Mouse (Mus musculus): Measurements from ENCODE around the gene Lrrd1.
"Not testable (repeated sequence)": the region's sequence is repeated elsewhere in the genome, so short reads cannot be mapped to it uniquely, and the experiment has no call there.

Lrrd1 gene

DNA sequence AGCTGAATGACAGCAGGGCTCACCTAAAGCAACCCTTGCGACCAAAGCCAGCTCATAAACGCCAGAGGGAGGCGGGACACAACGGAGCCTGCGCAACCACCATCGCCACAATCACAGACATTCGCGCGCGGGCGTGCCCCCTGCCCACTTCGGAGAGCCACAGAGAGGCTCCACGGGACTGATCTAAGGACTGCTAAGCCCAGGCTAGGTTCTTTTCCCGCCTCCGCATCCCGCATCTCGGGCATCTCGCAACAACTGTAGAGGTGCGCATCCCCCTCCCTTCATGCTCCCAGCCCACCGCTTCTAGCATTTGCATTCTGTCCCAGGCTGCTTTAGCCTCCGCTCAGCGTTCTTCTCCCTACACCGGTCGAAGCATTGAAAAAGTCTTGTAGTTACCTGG lies at the start of gene Lrrd1:
Lrrd1 (plus strand) TSS at position 148 of the 400 bp plus-strand sequence.
- no peak for DNase-seq (ENCODE audit: low spot score in 2 of 2)

DNA sequence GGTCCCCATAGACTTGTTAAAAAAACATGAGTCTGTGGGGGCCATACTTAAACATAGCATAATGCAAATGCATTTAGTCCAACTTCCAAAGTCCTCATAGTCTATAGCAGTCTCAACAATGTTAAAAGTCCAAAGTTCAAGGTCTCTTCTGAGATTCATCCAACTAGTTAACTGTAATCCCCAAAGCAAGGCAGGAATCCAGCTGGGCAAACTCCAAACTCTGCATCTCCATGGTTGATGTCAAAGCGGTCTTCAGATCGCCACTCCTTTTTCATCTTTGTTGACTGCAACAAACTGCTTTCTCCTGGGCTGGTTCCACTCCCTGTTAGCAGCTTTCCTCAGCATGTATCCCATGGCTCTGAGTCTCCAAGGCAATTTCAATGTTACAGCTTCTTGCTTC lies 47.9 kb upstream of the Lrrd1 start:
- not testable (repeated sequence) for DNase-seq (ENCODE audit: low spot score in 2 of 2)

DNA sequence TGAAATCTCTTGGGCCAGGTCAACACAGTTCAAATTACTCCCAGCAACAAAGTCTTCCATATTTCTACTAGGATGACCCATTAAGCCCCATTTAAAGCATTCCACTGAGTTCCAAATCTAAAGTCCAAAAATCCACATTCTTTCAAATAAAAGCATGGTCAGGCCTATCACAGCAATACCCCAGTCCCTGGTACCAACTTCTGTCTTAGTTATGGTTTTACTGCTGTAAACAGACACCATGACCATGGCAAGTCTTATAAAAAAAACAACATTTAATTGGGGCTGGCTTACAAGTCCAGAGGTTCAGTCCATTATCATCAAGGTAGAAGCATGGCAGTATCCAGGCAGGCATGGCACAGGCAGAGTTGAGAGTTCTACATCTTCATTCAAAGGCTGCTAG lies 46.3 kb upstream of the Lrrd1 start:
- not testable (repeated sequence) for DNase-seq (ENCODE audit: low spot score in 2 of 2)

DNA sequence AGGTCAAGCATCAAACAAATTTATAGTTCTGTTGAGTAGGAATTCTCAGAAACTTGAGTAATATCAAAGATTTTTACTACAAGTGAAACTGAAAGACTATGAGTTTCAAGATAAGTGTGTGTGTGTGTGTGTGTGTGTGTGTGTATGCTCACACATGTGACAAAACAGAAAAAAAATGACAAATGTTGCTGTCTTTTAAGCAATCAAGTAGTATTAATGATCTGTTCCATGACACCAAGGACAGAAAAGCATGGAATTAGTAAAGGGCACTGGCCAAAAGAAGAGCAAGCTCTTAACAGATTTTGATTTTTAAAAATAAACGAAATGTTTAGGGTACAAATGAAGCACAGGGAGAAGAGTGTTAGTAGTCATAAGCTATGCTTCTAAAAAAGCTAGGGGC lies 44.9 kb upstream of the Lrrd1 start:
- DNase-seq (ENCODE audit: low spot score in 2 of 2), result no peak

DNA sequence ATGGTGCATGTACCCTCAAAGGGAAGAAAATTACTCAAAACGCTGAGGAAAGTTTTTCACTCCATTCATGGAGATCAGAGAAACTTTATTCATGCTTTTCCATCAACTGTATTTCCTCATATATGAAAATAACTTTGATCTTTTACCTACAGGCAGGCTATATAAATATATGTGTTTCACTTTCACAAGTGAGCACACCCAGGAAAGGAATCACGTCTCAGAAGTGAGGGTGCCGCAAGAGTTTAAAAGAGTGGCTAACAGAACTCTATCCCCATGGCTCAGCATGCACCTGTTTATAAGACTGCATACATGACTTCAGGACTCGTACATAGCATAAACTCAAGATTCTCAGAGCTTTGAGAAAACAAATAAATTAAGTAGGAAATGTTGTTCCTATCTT lies 44.1 kb upstream of the Lrrd1 start:
- no peak for DNase-seq (ENCODE audit: low spot score in 2 of 2)

DNA sequence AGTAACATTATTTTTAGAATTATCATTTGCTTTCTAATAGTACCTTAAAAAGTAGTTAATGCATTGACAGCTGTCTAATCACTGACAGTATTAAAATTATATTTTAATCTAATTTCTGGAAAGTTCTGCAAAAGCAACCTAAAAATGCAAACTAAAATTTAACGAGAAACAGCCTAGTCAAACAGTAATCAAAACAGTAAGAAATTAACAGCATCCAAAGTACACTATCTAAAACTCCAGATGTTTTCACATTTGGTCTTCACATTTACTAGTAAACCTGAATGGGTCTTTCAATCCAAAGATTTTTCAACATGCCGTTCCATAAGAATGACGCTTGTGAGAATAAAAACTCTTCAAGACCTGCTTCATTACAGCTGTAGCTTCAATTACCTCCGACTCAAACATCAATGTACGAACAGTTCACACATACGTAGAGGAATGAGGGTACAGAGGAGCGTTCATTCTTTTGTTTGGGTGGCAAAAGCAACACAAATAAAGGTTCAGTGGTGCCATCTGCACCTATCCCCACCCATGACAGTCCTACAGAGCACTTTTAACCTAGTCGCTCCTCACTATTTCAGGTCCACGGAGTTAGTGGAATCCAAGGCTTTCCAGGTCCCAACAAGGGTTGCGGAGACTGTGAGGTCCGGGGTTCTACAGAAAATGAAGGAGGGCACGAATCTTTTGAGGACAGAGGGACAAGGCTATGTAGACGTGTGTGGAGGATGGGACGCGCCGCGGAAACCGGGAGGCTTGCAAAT lies 43.1 kb upstream of the Lrrd1 start:
- peak in 1 of 2 experiments; percentile 29 for DNase-seq (ENCODE audit: low spot score in 2 of 2)

DNA sequence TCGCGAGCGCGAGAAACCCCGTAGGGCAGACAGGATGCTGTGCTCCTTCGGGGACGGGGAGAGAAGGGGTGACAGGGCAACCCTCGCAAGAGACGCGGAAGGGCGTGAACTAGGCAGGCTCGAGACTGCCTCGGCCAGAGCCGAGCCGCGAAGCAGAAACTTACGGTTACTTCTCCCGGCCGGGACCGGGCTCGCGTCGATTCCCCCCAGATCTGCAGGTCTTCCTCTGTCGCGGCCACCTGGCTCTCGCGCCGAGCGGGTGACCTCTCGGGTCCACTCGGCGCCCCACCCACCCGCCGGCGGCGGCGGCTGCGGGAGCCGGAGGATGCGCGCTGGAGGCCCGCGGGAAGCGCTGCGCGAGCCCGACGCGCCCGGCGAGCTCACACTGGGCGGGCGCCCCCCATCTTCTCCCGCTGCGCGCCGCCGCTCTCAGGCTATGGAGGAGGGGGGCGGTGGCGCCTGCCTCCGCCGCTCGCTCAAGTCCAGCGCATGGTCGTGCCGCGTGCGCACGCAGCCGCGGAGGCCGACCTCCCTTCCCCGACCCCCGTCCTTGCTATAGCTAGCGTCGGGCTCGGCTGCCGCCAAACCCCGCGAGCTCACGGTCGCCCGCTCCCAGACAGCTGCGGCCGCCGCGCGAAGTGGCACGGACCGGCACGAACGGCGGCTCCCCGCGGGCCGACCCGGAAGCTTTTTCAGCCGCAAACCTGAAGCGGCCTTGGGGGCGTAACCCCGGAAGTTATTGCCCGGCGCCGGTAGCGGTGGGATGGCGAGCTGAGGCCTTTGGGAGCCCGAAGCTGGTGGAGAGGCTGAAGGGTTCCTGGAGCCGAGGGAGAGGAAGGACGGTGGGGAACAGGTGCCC lies 42.3 kb upstream of the Lrrd1 start, which contains the start of the genes Ankib1 and Krit1:
Ankib1 (minus strand) TSS at position 493 of the 859 bp plus-strand sequence.
Krit1 (plus strand) TSS at position 752 of the 859 bp plus-strand sequence.
- peak; percentile 63 to 90 for DNase-seq (ENCODE audit: low spot score in 2 of 2)

DNA sequence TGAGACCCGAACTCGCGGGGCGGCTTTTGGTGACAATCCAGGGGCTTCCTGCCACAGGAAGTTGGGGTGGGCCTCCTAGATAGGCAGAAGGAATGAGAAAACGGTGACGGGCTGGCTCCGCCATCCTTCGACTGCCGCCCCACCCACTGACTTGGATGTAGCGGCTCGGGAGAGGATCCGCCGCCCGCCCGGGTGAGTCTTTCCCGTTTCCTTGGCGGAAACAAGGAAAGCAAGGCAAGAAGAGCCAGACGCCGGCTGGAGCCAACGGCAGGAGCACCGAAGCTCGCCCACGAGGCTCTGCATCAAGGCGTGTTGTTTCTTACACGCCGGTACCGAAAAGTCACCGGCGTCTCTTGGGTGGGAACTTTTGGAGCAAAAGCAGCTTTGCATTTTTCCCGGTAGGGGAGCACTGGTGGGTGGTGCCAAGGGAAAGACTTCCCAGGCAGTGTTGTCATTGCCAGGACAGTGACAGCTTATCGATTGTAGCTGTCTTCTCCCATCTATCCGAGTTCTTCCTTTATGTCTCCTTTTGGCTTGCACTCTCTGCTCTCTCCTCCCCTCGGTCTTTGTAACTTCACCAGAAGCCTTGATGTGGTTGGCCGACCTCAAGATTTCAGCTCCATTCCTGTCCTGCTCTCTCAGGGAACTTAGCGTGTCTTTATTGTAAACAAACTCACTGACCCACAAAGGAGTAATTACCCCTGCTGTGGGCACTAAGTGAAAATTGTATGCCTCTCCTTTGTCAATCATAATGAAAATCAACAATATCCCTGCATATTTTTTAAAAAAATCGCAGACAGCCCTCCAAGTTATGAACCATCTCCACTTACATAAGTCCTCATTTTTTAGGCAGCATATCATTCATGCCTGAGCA lies 41.4 kb upstream of the Lrrd1 start:
- no peak for DNase-seq (ENCODE audit: low spot score in 2 of 2)

DNA sequence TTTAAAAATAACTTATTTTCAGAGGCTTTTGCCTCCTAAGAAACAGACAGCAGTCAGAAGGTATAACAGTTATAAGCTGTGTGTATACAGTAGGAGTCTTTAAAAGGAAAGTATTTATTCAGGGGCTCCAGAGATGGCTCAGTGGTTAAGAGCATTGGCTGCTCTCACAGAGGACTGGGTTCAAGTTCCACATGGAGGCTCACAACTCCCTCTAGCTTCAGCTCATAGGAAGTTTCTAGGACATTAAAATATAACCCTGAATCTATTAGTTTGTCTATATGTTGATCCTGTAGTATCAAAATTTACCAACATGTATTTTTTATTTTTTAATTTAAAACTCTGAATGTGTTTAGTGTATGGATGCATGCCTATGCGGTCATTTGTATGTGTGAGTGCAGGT lies 36.5 kb upstream of the Lrrd1 start:
- DNase-seq (ENCODE audit: low spot score in 2 of 2), result no peak

DNA sequence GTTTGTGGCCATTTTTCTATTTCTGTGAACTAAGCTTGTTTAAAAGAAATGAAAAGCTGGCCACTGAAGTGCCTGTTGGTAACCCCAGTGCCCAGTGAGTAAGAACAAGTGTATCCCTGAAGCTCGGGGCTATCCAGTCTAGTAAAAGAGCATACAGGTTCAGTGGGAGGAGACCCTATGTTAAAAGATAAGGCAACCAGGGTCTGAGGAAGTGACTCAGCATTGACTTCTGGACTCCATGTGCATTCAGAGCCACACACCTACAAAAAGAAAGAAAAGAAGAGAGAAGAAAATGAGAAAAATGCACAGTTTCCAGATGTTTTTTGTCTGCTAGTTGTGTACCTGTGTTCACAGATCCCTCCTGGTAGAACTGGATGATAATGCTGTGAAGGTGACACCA lies 10.9 kb upstream of the Lrrd1 start:
- no peak for DNase-seq (ENCODE audit: low spot score in 2 of 2)

DNA sequence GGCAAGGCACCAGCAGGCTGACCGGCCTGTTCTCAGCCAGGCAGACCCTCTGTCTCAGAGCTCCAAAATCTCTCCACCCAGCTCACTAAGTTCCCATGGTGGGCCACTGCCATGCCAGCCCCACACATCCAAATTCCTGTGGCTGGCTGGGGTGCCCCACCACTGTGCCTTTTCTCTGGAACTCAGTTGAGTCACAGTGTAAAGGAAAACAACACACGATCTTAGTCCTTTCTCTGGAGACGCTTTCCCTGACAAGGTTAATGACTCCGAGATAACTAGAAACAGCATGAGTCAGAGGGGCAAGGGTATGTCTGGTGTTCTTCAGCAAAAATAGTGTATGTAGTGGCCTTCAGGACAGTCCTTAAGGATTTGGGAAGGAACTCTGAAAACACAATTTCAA lies 25.2 kb downstream of the Lrrd1 start:
- no peak for DNase-seq (ENCODE audit: low spot score in 2 of 2)

DNA sequence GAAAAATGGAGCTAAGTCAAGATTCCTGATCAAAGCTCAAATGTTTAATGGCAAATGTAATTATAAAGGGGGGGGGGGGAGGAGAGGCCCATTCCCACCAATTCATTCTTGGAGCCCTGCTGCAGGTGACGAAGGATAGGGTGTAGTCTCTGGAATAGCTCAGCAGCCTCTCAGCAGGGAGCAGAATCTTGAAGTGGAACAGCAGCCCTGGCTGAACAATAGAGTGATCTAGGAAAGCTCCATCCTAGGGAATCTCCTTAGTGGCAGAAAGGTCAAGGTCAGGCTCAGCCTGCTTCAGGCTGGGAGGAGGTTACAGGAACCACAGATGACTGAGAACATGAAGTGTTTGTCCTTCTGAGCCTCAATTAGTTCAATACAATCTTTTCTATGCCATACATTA lies 27.4 kb downstream of the Lrrd1 start:
- no peak for DNase-seq (ENCODE audit: low spot score in 2 of 2)

DNA sequence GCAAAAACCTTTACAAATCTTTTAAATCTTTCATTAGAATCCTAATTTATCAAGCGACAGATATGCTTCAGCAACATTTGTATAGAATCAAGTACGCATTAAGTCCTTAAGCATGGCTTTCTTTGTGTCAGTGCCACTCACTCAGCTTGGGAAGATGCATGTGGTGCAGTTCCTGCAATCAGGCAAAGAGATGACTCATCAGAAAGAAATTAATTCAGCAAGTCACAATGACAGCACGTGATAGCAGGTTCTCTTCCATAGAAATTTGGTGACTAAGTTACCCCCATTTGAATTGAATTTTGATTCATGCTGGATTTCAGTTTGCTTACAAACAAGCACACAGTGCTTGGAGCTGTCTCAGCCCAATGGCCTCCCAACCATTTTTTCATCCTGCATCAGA lies 28.5 kb downstream of the Lrrd1 start:
- no peak for DNase-seq (ENCODE audit: low spot score in 2 of 2)

DNA sequence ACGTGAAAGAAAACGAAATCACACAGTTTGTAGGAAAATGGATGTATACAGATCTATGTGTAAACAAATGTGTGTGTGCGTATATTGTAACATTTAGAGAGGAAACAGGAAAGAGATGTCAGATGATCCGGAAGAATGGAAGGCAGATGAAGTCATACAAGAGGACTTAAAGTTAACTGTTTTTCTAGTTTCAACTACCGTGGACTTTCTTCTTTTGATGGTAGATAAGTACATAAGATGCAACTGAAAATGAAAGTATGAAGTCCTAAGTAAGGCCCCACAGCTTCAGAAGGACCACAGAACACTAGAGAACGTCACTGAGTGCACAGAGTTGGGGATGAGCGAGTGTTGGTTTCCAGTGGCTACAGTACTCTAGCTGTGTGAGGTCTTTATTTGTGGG lies 41.9 kb downstream of the Lrrd1 start:
- DNase-seq (ENCODE audit: low spot score in 2 of 2), result not testable (repeated sequence)

DNA sequence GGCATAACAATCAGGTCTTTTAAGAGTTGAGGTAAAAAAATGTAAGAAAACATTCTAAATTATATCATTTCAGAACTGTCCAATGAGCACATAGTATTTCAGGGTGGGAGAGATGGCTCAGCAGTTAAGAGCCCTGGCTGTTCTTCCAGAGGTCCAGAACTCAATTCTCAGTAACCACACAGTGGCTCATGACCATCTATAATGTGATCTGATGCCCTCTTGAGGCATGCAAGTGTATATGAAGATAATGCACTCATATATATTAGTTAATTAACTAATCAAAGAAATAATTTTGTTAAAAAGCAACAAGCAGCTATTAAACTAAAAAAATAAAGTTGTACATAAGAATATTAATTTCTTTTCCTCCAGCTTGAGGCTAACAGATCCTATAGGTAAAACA lies 44.2 kb downstream of the Lrrd1 start:
- no peak for DNase-seq (ENCODE audit: low spot score in 2 of 2)

DNA sequence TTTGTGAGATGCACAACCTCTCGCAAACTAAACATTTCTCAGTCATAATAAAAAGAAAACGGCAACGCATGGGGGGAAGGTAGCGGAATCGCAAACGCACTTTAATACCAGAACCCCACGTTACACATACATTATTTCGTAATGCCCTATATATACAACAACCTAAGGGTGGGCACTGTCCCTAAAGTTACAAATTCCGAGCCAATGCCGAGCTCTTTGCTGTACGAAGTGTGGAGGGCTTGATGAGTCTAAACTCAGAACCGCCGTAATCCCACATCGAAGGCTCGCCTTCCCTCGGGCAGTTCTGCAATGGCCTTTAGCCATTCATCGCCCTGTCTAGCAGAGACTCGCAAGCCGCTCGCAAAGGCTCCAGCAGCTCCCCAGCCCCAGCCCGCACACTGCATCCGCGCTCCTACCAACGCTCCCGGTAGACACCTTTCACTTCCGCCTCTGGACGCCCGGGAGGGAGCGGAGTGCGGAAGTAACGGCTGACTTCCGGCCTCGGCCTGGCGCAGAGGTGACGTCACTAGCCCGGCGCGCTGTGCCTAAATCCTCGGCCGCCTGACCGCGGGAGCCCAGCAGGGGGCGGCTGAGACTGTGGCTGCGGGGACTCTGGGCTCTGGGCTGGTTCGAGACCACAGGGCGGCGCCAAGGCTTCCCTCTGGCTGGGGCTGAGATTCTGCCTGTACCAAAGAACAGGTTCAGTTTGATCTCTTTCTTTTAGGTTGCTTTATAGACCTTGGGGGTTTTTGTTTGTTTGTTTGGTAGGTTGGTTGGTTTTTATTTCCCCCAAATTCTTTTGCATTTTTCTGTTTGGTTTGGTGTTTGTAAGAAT lies 48.7 kb downstream of the Lrrd1 start, which contains the start of gene Mterf1a:
Mterf1a (minus strand) TSS at position 475 of the 835 bp plus-strand sequence.
- peak; percentile 31 to 50 for DNase-seq (ENCODE audit: low spot score in 2 of 2)

DNA sequence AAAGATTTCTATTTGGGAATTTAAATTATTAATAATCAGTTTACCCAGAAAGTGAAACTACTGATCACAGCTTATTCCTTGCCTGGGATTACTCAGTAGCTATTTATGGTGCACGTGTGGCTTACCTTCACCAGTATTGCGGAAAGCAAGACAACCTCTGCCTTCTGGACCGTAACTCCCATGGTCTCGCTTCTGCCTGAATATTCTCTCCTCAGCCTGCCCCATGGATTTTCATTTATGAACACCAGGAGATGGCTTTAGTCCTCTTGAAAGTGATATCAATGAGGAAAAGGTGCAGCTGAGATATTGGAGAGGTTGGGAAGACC lies 49.3 kb downstream of the Lrrd1 start:
- not testable (repeated sequence) for DNase-seq (ENCODE audit: low spot score in 2 of 2)

DNA sequence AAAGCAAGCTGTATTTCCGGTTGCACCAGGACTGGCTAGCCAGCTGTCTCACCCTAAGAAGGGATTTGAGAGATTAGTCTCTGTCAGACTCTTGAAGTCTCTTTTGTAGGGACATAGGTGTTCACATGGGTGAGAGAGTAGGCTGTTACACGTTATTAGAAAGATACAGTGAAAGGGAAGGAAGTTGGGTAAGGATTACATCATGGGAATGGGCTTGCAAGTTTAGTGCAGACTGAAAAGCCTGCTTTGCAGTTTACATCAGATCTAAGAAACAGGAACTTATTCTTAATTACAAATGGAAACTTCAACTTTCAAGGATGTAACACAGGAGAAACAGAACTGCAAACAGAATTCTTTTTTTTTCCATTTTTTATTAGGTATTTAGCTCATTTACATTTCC lies 60.5 kb downstream of the Lrrd1 start:
- DNase-seq (ENCODE audit: low spot score in 2 of 2), result no peak

All from left cerebral cortex, adult 9 months (tissue).